22 mouse cellular contexts compared by ENCODE assay signal in the genomic region with DNA sequence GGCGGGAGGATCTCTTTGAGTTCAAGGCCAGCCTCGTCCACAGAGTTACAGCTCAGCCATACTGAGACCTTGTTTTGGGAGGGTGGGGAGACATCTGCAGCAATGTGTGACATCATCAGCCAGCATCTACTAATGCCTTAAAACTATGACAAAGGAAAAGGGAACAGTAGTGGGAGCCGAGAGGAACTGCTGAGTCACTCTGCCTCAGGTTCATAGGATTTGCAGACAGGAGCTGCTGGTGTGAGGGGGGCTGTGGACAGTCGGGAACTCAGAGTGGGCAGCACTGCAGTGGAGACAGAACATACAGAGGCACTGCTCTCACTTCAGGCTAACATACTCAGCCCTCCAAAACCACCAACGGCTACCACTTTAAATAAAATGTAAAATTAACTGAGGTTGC.
A peak's percentile ranks its signal among the peaks of the same experiment; 100 is the strongest.
DNase-seq lines count a peak whose midpoint lies in the region; ATAC-seq and TF ChIP-seq lines count a peak whose summit lies in the region.
"Had no signal": no experiment of that assay in that cellular context is flagged by ENCODE, and none has a peak within 500 bp of the region (broad histone marks: within the 10 kb centered on the region; RNA-seq: fewer than 3 reads in every experiment).

No protein-coding gene starts in this region.

- H3K4me2 ChIP-seq in forebrain, postnatal 0 days (ENCODE audit: low read depth), result no peak overlapping the region
- H3K4me2 ChIP-seq: embryonic facial prominence, embryonic 12.5 days; heart, embryonic 13.5 days; hindbrain, embryonic 15.5 days had no signal

- 94% methylated on average over 5 of the region's 5 CpGs for WGBS in forebrain, postnatal 0 days
- 93% methylated on average over 5 of the region's 5 CpGs for WGBS in limb, embryonic 10.5 days

- intact Hi-C loops in heart, postnatal 25 days (cut with DNase I), result no loop called here
- intact Hi-C loops in gastrocnemius, postnatal 14 days (cut with DNase I; ENCODE audit: low total_unique reads), result no loop called here

- no peak overlapping the region for H3K4me3 ChIP-seq in forebrain, postnatal 0 days (ENCODE audit: low read depth, low read length)
- no peak overlapping the region for H3K4me3 ChIP-seq in limb, embryonic 10.5 days
- H3K4me3 ChIP-seq: embryonic facial prominence, embryonic 12.5 days; heart, embryonic 13.5 days; hindbrain, embryonic 10.5 days; hindbrain, embryonic 15.5 days had no signal

- H3K36me3 ChIP-seq in forebrain, postnatal 0 days (ENCODE audit: insufficient read depth), result no peaks in the 10 kb centered on the region
- H3K36me3 ChIP-seq in limb, embryonic 10.5 days, result peaks cover 5% of the 10 kb centered on the region; the same call in 1 of the 2 replicates
- H3K36me3 ChIP-seq: embryonic facial prominence, embryonic 12.5 days; heart, embryonic 13.5 days; hindbrain, embryonic 15.5 days had no signal

- no peaks in the 10 kb centered on the region for H3K9me3 ChIP-seq in forebrain, postnatal 0 days (ENCODE audit: low read length)
- no peaks in the 10 kb centered on the region for H3K9me3 ChIP-seq in limb, embryonic 10.5 days (replicated peaks)
- H3K9me3 ChIP-seq: embryonic facial prominence, embryonic 12.5 days; heart, embryonic 13.5 days; hindbrain, embryonic 15.5 days had no signal

- no peak overlapping the region for H3K9ac ChIP-seq in forebrain, postnatal 0 days
- H3K9ac ChIP-seq: embryonic facial prominence, embryonic 12.5 days; heart, embryonic 13.5 days; hindbrain, embryonic 15.5 days had no signal

- no peak for TF ChIP-seq CTCF in forebrain, postnatal 0 days (IDR thresholded peaks at IDR 0.05; ENCODE audit: low read depth)

- peak; percentile 56 for DNase-seq in heart, adult 11 months
- DNase-seq in heart, postnatal 25 days (ENCODE audit: low spot score), result no peak
- DNase-seq in R1 (ENCODE audit: low read depth, low spot score), result peak; percentile 50
- no peak for DNase-seq in gastrocnemius, postnatal 14 days
- no peak for DNase-seq in forebrain, postnatal 0 days
- no peak for DNase-seq in spleen, adult 18-20 months
- no peak for DNase-seq in limb, embryonic 10.5 days (ENCODE audit: low spot score)
- DNase-seq: adrenal gland, adult 2 months; adrenal gland, postnatal 25 days; cerebellum, adult 11 months; cerebellum, adult 8-10 months; cerebellum, postnatal 14 days; kidney, adult 2 months had no signal

- H3K27ac ChIP-seq in forebrain, postnatal 0 days (ENCODE audit: low read depth, low read length), result no peak overlapping the region
- H3K27ac ChIP-seq in limb, embryonic 10.5 days, result no peak overlapping the region
- H3K27ac ChIP-seq: embryonic facial prominence, embryonic 12.5 days; heart, embryonic 13.5 days; hindbrain, embryonic 10.5 days; hindbrain, embryonic 15.5 days had no signal

- H3K4me1 ChIP-seq in forebrain, postnatal 0 days (ENCODE audit: insufficient read depth), result no peaks in the 10 kb centered on the region
- H3K4me1 ChIP-seq in limb, embryonic 10.5 days, result no peaks in the 10 kb centered on the region
- H3K4me1 ChIP-seq: embryonic facial prominence, embryonic 12.5 days; heart, embryonic 13.5 days; hindbrain, embryonic 10.5 days; hindbrain, embryonic 15.5 days had no signal

- peak; percentile 92 for ATAC-seq in granulocyte monocyte progenitor cell, adult 5-6 weeks (replicated peaks; ENCODE audit: poor library complexity, severe bottlenecking)
- no peak for ATAC-seq in forebrain, postnatal 0 days
- ATAC-seq: forebrain, embryonic 16.5 days; intestine, embryonic 16.5 days; Patski had no signal

- no peaks in the 10 kb centered on the region for H3K27me3 ChIP-seq in forebrain, postnatal 0 days (ENCODE audit: insufficient read depth, low read length)
- no peaks in the 10 kb centered on the region for H3K27me3 ChIP-seq in limb, embryonic 10.5 days (ENCODE audit: low read depth, poor library complexity, severe bottlenecking)
- H3K27me3 ChIP-seq: CH12.LX; embryonic facial prominence, embryonic 12.5 days; heart, embryonic 13.5 days; hindbrain, embryonic 15.5 days; Patski had no signal

Comparison
In these comparisons a context has a peak if more than half of its experiments do, and no peak if none do; other contexts are left out.
1. DNase-seq: peak in heart, adult 11 months (single experiment) and R1 (single experiment); none in heart, postnatal 25 days (single experiment), gastrocnemius, postnatal 14 days (single experiment), forebrain, postnatal 0 days (single experiment), spleen, adult 18-20 months (0 of 2) and limb, embryonic 10.5 days (single experiment).